Mouse (Mus musculus): ENCODE results near the gene Stim1. TPM values are rescaled to one million over a fixed set of nuclear protein-coding genes. Genes with fewer than 3 reads are reported as not detected.
A peak's percentile ranks its signal among the peaks of the same experiment; 100 is the strongest.

The Stim1 gene
- total RNA-seq, 1 experiment = 22.4 TPM

DNA sequence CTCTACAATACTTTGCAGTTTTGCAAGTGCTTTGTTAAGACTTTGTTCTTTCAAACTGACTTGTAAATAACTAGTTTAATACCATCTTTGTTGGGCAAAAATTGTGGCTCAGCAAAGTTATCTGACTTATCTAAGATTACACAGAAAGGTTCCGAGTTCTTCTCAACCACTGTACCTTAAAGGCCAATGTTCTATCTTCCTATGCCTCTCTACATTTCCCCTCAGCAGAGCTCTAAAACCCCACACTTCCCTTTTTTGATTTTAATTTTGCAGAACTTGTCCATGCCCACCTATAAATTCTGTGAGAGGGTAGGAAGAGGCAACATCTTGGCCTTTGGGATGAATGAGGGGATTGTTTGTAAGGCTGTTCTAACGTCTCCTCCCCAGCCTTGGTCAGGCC, 166.7 kb downstream of the Stim1 start:
- Histone ChIP-seq H3K9ac (ENCODE audit: insufficient read depth, low read depth, low read length, poor library complexity, severe bottlenecking) (no peak overlapping the region), H3K36me3 (ENCODE audit: control insufficient read depth, insufficient read depth, low read length, poor library complexity, severe bottlenecking) (peaks cover 4% of the 10 kb centered on the region; the same call in 1 of the 2 replicates), H3K4me3 (ENCODE audit: insufficient read depth in 1 of 2, low read depth in 1 of 2, low read length in 2 of 2, poor library complexity in 1 of 2, severe bottlenecking in 1 of 2) (no peak overlapping the region), H3K9me3 (ENCODE audit: control insufficient read depth, insufficient read depth, low read depth, low read length) (no peaks in the 10 kb centered on the region), H3K4me1 (ENCODE audit: control insufficient read depth in 2 of 2, insufficient read depth in 2 of 2, low read length in 2 of 2, poor library complexity in 1 of 2) (no peaks in the 10 kb centered on the region), H3K27ac (ENCODE audit: insufficient read depth, low read depth, low read length, poor library complexity, severe bottlenecking) (no peak overlapping the region)
- DNase-seq (ENCODE audit: low read depth, low spot score) = no peak
- in situ Hi-C loops (cut with MboI; ENCODE audit: low sequenced_read_pairs in 2 of 2, unreplicated experiment in 2 of 2) = no loop called here
- no peak for TF ChIP-seq ZNF384 (IDR thresholded peaks at IDR 0.05; ENCODE audit: low read depth, low read length)
- no peak for TF ChIP-seq CHD2 (IDR thresholded peaks at IDR 0.05; ENCODE audit: low read depth, low read length)
- TF ChIP-seq HCFC1 (IDR thresholded peaks at IDR 0.05; ENCODE audit: borderline replicate concordance, insufficient read depth, low read length) = no peak
- no peak for TF ChIP-seq MAFK (IDR thresholded peaks at IDR 0.05; ENCODE audit: insufficient read depth, low read depth, low read length)

DNA sequence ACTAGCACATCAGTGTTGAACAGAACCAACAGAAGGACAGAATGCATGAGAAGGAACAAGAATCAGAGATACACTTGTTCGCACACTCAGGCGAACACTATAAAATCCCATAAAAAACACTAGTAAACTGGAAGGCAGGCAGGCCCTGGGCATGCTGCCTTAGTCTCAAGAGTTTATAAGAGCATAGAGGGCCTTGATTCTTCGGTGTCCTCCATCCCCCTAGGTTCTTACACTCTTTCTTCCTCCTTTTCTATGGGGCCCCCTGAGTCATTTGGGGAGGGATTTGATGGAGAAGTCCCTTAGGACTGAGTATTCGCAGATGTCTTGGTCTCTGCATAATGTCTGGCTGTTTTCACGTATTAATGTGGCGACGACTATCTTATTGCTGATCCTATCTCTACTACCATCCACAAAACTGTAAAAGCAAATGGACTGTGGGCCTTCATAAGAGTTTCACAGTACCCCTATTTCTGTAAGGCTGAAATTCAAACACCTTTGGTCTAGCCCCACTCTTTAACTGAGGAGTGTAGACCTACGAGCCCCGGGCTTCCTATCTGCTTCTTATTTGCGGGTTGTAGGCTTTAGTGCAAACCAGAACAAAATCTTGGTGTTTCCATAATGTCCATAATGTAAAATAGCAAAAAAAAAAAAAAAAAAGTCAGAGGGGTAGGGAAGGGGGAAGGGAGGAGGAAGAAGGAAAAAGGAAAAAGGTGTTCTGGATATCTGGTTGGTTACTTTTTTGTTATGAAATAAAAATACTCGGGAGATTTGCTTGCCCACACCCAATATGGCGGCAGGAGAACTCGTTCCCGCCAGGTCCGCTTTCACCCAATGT, 173.4 kb downstream of the Stim1 start:
- Histone ChIP-seq H3K27ac (ENCODE audit: insufficient read depth, low read depth, low read length, poor library complexity, severe bottlenecking) (no peak overlapping the region), H3K9ac (ENCODE audit: insufficient read depth, low read depth, low read length, poor library complexity, severe bottlenecking) (peak overlapping the region; percentile 20; the same call in 1 of the 2 replicates), H3K36me3 (ENCODE audit: control insufficient read depth, insufficient read depth, low read length, poor library complexity, severe bottlenecking) (peaks cover 7% of the 10 kb centered on the region), H3K4me1 (ENCODE audit: control insufficient read depth in 2 of 2, insufficient read depth in 2 of 2, low read length in 2 of 2, poor library complexity in 1 of 2) (peaks cover 2% of the 10 kb centered on the region in 2 experiments; a peak in 1 of 4 replicates), H3K9me3 (ENCODE audit: control insufficient read depth, insufficient read depth, low read depth, low read length) (no peaks in the 10 kb centered on the region), H3K4me3 (ENCODE audit: insufficient read depth in 1 of 2, low read depth in 1 of 2, low read length in 2 of 2, poor library complexity in 1 of 2, severe bottlenecking in 1 of 2) (peak overlapping the region in 1 of 2 experiments; percentile 69; a peak in 2 of 4 replicates)
- DNase-seq (ENCODE audit: low read depth, low spot score) = no peak
- no peak for TF ChIP-seq ZC3H11A (IDR thresholded peaks at IDR 0.05; ENCODE audit: borderline replicate concordance, low read depth, low read length)
- TF ChIP-seq ZNF384 (IDR thresholded peaks at IDR 0.05; ENCODE audit: low read depth, low read length) = peak; percentile 63; the same call in 1 of the 2 replicates
- TF ChIP-seq HCFC1 (IDR thresholded peaks at IDR 0.05; ENCODE audit: borderline replicate concordance, insufficient read depth, low read length) = no peak
- in situ Hi-C loops (cut with MboI; ENCODE audit: low sequenced_read_pairs in 2 of 2, unreplicated experiment in 2 of 2) = no loop called here

DNA sequence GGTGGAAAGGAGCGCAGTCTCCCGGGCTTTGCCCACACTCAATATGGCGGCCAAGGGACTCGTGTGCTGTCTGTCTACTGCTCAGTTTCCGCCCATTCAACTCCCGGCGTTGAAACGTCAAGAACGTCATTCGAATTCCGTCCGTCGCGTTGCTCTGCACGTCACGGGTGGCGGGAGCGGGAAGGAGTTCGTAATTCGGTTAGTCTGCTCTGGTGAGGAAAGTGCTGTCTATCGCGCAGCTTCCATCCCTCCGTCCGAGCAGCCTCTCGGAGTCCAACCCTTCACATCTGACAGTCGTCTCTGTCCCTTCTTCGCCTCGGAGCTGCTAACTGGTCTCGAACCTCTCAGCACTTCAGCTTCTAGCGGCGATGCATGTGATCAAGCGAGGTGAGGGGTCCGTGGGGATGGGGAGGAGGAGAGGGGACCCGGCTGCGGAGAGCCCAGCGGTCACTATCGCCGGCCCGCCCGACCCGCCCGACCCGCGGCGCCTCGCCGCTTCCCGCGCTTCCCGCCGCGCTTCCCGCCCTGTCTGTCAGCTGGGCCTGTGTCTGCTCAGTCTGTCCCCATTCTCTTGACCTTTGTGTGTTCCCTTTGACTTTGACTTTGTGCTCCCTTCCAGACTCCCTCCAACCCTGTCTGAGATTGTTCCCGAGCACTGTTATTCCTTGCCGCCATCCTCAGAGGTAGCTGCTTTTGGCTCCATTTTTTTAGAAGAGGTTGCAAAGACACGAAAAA, 174.2 kb downstream of the Stim1 start, which contains the start of gene Rrm1:
Gene Rrm1 (plus strand): TSS at position 39 of the 735 bp plus-strand sequence.
- H3K36me3 ChIP-seq (ENCODE audit: control insufficient read depth, insufficient read depth, low read length, poor library complexity, severe bottlenecking) = peaks cover 10% of the 10 kb centered on the region
- peak; percentile 98 for DNase-seq (ENCODE audit: low read depth, low spot score)
- peak; percentile 89 for TF ChIP-seq HCFC1 (IDR thresholded peaks at IDR 0.05; ENCODE audit: borderline replicate concordance, insufficient read depth, low read length)
- no peak for TF ChIP-seq CHD2 (IDR thresholded peaks at IDR 0.05; ENCODE audit: low read depth, low read length)
- no peak for TF ChIP-seq ZC3H11A (IDR thresholded peaks at IDR 0.05; ENCODE audit: borderline replicate concordance, low read depth, low read length)

DNA sequence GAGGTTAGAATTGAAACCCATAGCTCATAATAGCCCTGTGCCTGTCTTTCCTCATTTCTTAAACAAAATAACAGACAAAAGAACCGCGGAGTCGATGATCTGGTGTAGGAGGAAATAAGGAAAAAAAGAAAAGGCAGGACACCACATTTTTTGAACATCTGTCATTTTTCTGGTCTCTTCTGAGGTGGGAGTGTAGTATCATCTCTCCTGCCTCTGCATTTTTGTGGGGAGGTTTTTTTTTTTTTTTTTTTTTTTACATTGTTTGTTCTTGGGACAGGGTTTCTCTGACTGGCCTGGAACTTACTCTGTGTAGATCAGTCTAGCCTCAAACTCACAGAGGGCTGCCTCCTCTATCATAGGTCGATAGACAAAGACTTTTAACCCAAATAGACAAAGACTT, 174.8 kb downstream of the Stim1 start:
- Histone ChIP-seq H3K4me1 (ENCODE audit: control insufficient read depth in 2 of 2, insufficient read depth in 2 of 2, low read length in 2 of 2, poor library complexity in 1 of 2) (peaks cover 2% of the 10 kb centered on the region in 2 experiments; a peak in 1 of 4 replicates), H3K4me3 (ENCODE audit: insufficient read depth in 1 of 2, low read depth in 1 of 2, low read length in 2 of 2, poor library complexity in 1 of 2, severe bottlenecking in 1 of 2) (peak overlapping the region; percentile 69 to 97), H3K36me3 (ENCODE audit: control insufficient read depth, insufficient read depth, low read length, poor library complexity, severe bottlenecking) (peaks cover 10% of the 10 kb centered on the region), H3K9ac (ENCODE audit: insufficient read depth, low read depth, low read length, poor library complexity, severe bottlenecking) (peak overlapping the region; percentile 99), H3K9me3 (ENCODE audit: control insufficient read depth, insufficient read depth, low read depth, low read length) (no peaks in the 10 kb centered on the region), H3K27ac (ENCODE audit: insufficient read depth, low read depth, low read length, poor library complexity, severe bottlenecking) (peak overlapping the region; percentile 91; the same call in 1 of the 2 replicates)
- TF ChIP-seq ZNF384 (IDR thresholded peaks at IDR 0.05; ENCODE audit: low read depth, low read length) (peak; percentile 78; the same call in 1 of the 2 replicates), MAFK (IDR thresholded peaks at IDR 0.05; ENCODE audit: insufficient read depth, low read depth, low read length) (no peak)
- in situ Hi-C loops (cut with MboI; ENCODE audit: low sequenced_read_pairs in 2 of 2, unreplicated experiment in 2 of 2) = no loop called here
- no peak for DNase-seq (ENCODE audit: low read depth, low spot score)

More for the DNA sequence above, 174.2 kb downstream of the Stim1 start, which contains the start of gene Rrm1:
- in situ Hi-C loops (cut with MboI; ENCODE audit: low sequenced_read_pairs in 2 of 2, unreplicated experiment in 2 of 2) = no loop called here
- H3K9ac ChIP-seq (ENCODE audit: insufficient read depth, low read depth, low read length, poor library complexity, severe bottlenecking) = peak within 1 kb of the TSS; percentile 99
- peaks cover 2% of the 10 kb centered on the region in 2 experiments; a peak in 1 of 4 replicates for H3K4me1 ChIP-seq (ENCODE audit: control insufficient read depth in 2 of 2, insufficient read depth in 2 of 2, low read length in 2 of 2, poor library complexity in 1 of 2)
- H3K27ac ChIP-seq (ENCODE audit: insufficient read depth, low read depth, low read length, poor library complexity, severe bottlenecking) = peak within 1 kb of the TSS; percentile 91
- no peaks in the 10 kb centered on the region for H3K9me3 ChIP-seq (ENCODE audit: control insufficient read depth, insufficient read depth, low read depth, low read length)
- H3K4me3 ChIP-seq (ENCODE audit: insufficient read depth in 1 of 2, low read depth in 1 of 2, low read length in 2 of 2, poor library complexity in 1 of 2, severe bottlenecking in 1 of 2) = peak within 1 kb of the TSS; percentile 69 to 97

Measured in ES-E14 (cell line).